Mouse (Mus musculus): Measurements from ENCODE around the gene Fam228b. TPM values are rescaled to one million over a fixed set of nuclear protein-coding genes. Genes with fewer than 3 reads are reported as not detected.
"Not testable (repeated sequence)": the region's sequence is repeated elsewhere in the genome, so short reads cannot be mapped to it uniquely, and the experiment has no call there.

The Fam228b gene
- 6.1 and 7.7 TPM in 2 replicates for polyA plus RNA-seq (2015; fragmentation: Nextera tagmentation; extraction: Ambion mirVana)

DNA sequence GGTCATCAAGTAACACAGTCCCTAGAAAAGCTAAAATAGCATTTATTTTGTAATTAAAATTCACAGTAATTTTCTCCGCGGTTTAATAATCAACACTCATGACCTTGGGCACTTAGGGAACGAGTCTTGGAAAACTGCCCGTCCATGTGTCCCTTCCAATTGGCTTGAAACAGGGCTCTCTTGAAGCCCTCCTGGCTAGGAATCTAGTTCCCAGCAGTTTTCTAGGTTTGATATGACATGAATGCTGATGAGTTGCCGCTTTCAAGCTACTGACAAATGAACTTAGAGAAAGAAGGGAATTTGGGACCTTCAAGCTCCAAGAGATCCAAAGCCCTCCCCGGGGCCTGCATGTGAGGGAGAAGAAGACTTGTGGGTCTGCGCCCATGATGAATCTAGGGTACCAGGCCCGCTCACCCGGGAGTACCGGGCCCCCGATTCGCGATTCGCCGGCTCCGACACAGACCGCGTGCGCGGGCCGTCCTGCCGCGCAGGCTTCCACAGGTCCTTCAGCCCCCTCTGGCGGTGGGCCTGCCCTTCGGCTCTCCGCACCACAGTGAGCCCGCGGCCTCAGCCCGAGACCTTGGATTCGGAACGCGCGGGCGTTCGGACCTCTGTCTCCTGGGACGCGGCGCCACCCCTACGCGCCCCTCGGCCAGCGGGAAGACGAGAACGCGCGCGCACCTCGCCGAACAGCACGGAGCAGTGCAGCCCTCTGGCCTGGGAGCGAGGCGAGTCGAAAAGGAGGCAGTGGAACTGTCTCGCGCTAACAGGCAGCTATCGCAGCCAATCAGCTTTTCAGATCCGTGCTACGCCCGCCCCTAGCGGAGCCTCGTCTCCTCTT is at the start of gene Fam228b, which contains the start of gene Pfn4:
TSS of gene Fam228b (minus strand) at position 776 of the 841 bp plus-strand sequence.
TSS of gene Pfn4 (plus strand) at position 531 of the 841 bp plus-strand sequence.
- peak; percentile 99 for ATAC-seq (ENCODE audit: low FRiP score)
- H3K27me3 ChIP-seq (replicated peaks): no peaks in the 10 kb centered on the region
- peaks cover 4% of the 10 kb centered on the region; the same call in 1 of the 2 replicates for H3K4me1 ChIP-seq
- H3K27ac ChIP-seq (replicated peaks): peak within 1 kb of the TSS; percentile 99
- WGBS: 2% methylated on average over 61 of the region's 61 CpGs
- H3K9ac ChIP-seq (replicated peaks): peak within 1 kb of the TSS; percentile 92
- peak within 1 kb of the TSS; percentile 77 for H3K4me3 ChIP-seq (replicated peaks)
- H3K4me2 ChIP-seq: peak within 1 kb of the TSS; percentile 75
- no peaks in the 10 kb centered on the region for H3K9me3 ChIP-seq (replicated peaks)
- no peaks in the 10 kb centered on the region for H3K36me3 ChIP-seq

- peak within 1 kb of the TSS; percentile 76 for H3K4me2 ChIP-seq
- H3K4me1 ChIP-seq: peaks cover 28% of the 10 kb centered on the region
- peak within 1 kb of the TSS; percentile 75 for H3K4me3 ChIP-seq (replicated peaks)
- peaks cover 16% of the 10 kb centered on the region for H3K36me3 ChIP-seq
- H3K9me3 ChIP-seq (replicated peaks): no peaks in the 10 kb centered on the region
- H3K9ac ChIP-seq (replicated peaks): peak within 1 kb of the TSS; percentile 78
- under 1% methylated on average over 48 of the region's 49 CpGs for WGBS
- H3K27ac ChIP-seq (replicated peaks): peak within 1 kb of the TSS; percentile 90
- no peaks in the 10 kb centered on the region for H3K27me3 ChIP-seq (replicated peaks)
- ATAC-seq (ENCODE audit: low FRiP score): peak; percentile 99
These were observed 48.5 kb upstream of the Fam228b start, which contains the start of gene Sf3b6 for GRCm38 (mm10) chr12:4817361-4818101. Gene Sf3b6, plus strand, starts transcription at chr12:4817544.

DNA sequence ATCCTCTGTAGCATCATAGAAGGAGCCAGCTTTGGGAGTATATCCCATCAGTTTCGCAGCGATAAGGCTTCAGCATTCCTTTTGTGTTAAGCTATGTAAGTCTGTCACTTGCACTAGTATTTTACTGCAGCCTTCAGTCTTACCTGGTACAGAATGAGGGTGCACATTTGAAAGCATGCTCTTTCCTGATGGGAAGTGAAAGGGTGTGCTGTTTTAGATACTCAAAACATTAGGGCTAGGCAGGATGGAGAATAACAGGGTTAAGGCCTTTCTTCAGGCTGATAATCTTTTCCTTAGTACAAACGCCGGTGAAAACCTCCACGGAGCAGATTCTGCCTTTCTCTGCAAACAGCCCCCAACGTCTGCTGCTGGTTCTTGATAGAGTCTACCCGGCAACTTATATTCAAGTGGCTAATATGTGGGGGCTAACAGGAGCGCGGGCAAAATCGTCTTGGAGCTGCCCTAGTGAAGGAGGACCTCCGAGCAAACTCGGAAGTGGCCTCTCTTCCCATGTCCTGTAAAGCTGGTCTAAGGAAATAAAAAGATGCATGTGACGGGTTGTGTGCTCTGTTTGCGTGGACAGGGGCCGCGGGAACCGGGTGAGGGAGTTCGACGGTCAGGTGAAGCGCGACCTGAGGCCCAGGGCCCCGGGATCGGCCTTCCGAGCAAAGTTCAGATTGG is 47.8 kb upstream of the Fam228b start:
- Histone ChIP-seq H3K4me2 (peak overlapping the region; percentile 76), H3K36me3 (peaks cover 11% of the 10 kb centered on the region), H3K9me3 (replicated peaks) (no peaks in the 10 kb centered on the region), H3K4me3 (replicated peaks) (peak overlapping the region; percentile 75), H3K27ac (replicated peaks) (peak overlapping the region; percentile 90), H3K4me1 (peaks cover 28% of the 10 kb centered on the region), H3K9ac (replicated peaks) (peak overlapping the region; percentile 78), H3K27me3 (replicated peaks) (0 out of 2 replicates have a peak, but pooled peaks cover 2% of the 10 kb centered on the region)
- peak; percentile 83; the same call in 1 of the 2 replicates for ATAC-seq (ENCODE audit: low FRiP score)
- WGBS: 8% methylated on average over 24 of the region's 24 CpGs

- no peak overlapping the region for H3K9ac ChIP-seq (replicated peaks)
- no peaks in the 10 kb centered on the region for H3K36me3 ChIP-seq
- no peak overlapping the region for H3K27ac ChIP-seq (replicated peaks)
- H3K9me3 ChIP-seq (replicated peaks): no peaks in the 10 kb centered on the region
- WGBS: 85% methylated on average over 4 of the region's 4 CpGs
- no peak overlapping the region for H3K4me2 ChIP-seq
- H3K4me1 ChIP-seq: peaks cover 15% of the 10 kb centered on the region
- no peak for ATAC-seq (ENCODE audit: low FRiP score)
- H3K27me3 ChIP-seq (replicated peaks): 0 out of 2 replicates have a peak, but pooled peaks cover 5% of the 10 kb centered on the region
- no peak overlapping the region for H3K4me3 ChIP-seq (replicated peaks)
These were observed 44.6 kb upstream of the Fam228b start for GRCm38 (mm10) chr12:4813636-4814035.

- 75% methylated on average over 3 of the region's 3 CpGs for WGBS
- Histone ChIP-seq H3K4me1 (peaks cover 6% of the 10 kb centered on the region), H3K9ac (replicated peaks) (no peak overlapping the region), H3K27me3 (replicated peaks) (0 out of 2 replicates have a peak, but pooled peaks cover 5% of the 10 kb centered on the region), H3K27ac (replicated peaks) (no peak overlapping the region), H3K4me2 (no peak overlapping the region), H3K36me3 (no peaks in the 10 kb centered on the region), H3K9me3 (replicated peaks) (no peaks in the 10 kb centered on the region), H3K4me3 (replicated peaks) (no peak overlapping the region)
- ATAC-seq (ENCODE audit: low FRiP score): no peak
These were observed 42.6 kb upstream of the Fam228b start for GRCm38 (mm10) chr12:4811705-4812104.

GRCm38 (mm10) chr12:4811036-4811435 is 42.0 kb upstream of the Fam228b start:
- Histone ChIP-seq H3K27me3 (replicated peaks) (0 out of 2 replicates have a peak, but pooled peaks cover 5% of the 10 kb centered on the region), H3K36me3 (no peaks in the 10 kb centered on the region), H3K27ac (replicated peaks) (no peak overlapping the region), H3K4me2 (no peak overlapping the region), H3K9ac (replicated peaks) (no peak overlapping the region), H3K9me3 (replicated peaks) (no peaks in the 10 kb centered on the region), H3K4me3 (replicated peaks) (no peak overlapping the region), H3K4me1 (no peaks in the 10 kb centered on the region)
- WGBS: 76% methylated on average over 4 of the region's 4 CpGs
- ATAC-seq (ENCODE audit: low FRiP score): no peak

DNA sequence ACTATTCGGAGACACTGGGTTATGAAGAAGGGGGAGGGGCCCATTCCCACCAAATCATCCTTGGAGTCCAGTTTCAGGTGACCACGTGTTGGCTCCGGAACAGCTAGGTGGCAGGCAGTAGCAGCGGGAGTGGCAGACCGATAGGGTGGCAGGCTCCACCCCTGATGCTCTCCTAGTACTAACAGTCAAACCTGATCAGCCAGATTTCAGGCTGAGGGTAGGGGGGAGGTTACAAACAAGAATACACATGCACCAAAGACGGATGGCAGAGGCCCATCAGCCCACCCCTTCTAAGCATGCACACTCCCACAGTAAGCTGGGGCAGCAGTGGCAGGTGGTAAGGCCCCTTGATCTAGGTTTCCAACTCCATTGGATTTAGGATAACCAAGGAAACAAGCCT is 28.4 kb upstream of the Fam228b start:
- H3K4me3 ChIP-seq (replicated peaks); H3K27me3 ChIP-seq (replicated peaks); ATAC-seq (ENCODE audit: low FRiP score); H3K9me3 ChIP-seq (replicated peaks); H3K4me1 ChIP-seq; H3K4me2 ChIP-seq; H3K9ac ChIP-seq (replicated peaks); H3K27ac ChIP-seq (replicated peaks); H3K36me3 ChIP-seq: not testable (repeated sequence)
- 83% methylated on average over 6 of the region's 6 CpGs for WGBS

DNA sequence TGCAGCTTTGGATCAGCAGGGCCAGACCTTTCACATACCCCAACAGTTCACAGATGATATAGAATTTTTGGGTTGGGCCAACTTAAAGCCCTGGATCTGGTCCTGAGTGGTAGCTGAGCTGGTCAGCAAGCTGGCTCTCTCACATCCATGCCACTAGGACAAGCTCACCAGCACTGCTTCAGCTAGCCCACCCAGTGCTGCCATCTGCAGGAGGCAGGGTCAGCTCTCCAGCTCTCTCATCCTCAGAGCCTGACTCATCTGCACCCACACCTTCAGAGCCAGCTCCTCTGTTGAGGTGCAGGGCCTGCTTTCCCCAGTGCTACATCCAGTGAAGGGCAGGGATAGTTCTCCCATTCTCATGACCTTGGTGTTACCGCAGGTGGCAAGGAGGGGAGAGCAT is 24.7 kb upstream of the Fam228b start:
- no peaks in the 10 kb centered on the region for H3K9me3 ChIP-seq (replicated peaks)
- H3K27me3 ChIP-seq (replicated peaks): no peaks in the 10 kb centered on the region
- ATAC-seq (ENCODE audit: low FRiP score): no peak
- no peak overlapping the region for H3K4me2 ChIP-seq
- 83% methylated on average over 1 of the region's 1 CpGs for WGBS
- H3K36me3 ChIP-seq: no peaks in the 10 kb centered on the region
- no peak overlapping the region for H3K4me3 ChIP-seq (replicated peaks)
- H3K9ac ChIP-seq (replicated peaks): no peak overlapping the region
- H3K27ac ChIP-seq (replicated peaks): no peak overlapping the region
- no peaks in the 10 kb centered on the region for H3K4me1 ChIP-seq

DNA sequence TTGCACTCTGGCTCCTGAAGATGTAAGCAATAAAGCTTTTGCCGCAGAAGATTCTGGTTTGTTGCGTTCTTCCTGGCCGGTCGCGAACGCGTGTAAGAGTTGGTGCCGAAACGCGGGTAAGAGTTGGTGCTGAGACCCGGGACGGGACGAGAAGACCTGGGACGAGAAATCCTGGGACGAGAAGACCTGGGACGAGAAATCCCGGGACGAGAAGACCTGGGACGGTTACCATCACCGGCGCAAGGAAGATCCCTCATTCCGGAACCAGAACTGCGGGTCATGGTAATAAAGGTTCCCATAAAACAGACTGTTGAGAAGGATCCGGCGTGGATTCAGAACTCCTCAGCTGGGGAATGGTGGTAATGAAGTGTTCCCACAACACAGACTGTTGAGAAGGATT is 19.1 kb upstream of the Fam228b start:
- not testable (repeated sequence) for H3K4me2 ChIP-seq; H3K36me3 ChIP-seq; ATAC-seq (ENCODE audit: low FRiP score); H3K27me3 ChIP-seq (replicated peaks); H3K9me3 ChIP-seq (replicated peaks); H3K9ac ChIP-seq (replicated peaks); H3K4me1 ChIP-seq; H3K4me3 ChIP-seq (replicated peaks); H3K27ac ChIP-seq (replicated peaks)
- 96% methylated on average over 25 of the region's 25 CpGs for WGBS

- H3K4me2 ChIP-seq: no peak overlapping the region
- no peak overlapping the region for H3K4me3 ChIP-seq (replicated peaks)
- no peaks in the 10 kb centered on the region for H3K9me3 ChIP-seq (replicated peaks)
- ATAC-seq (ENCODE audit: low FRiP score): no peak
- no peak overlapping the region for H3K27ac ChIP-seq (replicated peaks)
- no peaks in the 10 kb centered on the region for H3K36me3 ChIP-seq
- no peaks in the 10 kb centered on the region for H3K4me1 ChIP-seq
- H3K27me3 ChIP-seq (replicated peaks): no peaks in the 10 kb centered on the region
- WGBS: 84% methylated on average over 2 of the region's 2 CpGs
- no peak overlapping the region for H3K9ac ChIP-seq (replicated peaks)
These were observed 15.4 kb upstream of the Fam228b start for GRCm38 (mm10) chr12:4784466-4784865.

DNA sequence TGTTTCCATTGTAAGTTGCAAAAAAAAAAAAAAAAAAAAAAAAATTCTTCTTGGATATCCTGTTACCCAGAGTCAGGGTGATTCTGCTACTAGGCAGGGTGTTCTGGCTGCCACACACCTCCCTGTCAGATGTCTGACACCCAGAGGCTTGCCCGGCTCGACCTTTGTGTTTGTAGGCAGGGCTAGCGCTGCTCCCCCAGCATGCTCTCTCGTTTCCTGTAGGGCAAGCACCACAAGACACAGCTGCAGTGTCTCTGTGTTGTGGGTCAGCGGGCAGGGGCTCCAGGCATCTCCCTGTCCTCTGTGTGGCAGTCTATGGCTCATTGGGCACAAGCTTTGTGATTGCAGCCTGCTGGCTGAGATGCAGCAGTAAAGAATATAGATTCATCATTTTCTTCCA is 14.5 kb upstream of the Fam228b start:
- WGBS: 67% methylated on average over 5 of the region's 5 CpGs
- no peak for ATAC-seq (ENCODE audit: low FRiP score)
- no peak overlapping the region for H3K4me3 ChIP-seq (replicated peaks)

More for the DNA sequence above, 14.5 kb upstream of the Fam228b start:
- Histone ChIP-seq H3K4me2 (no peak overlapping the region), H3K9ac (replicated peaks) (no peak overlapping the region), H3K36me3 (no peaks in the 10 kb centered on the region), H3K27me3 (replicated peaks) (no peaks in the 10 kb centered on the region), H3K9me3 (replicated peaks) (no peaks in the 10 kb centered on the region), H3K27ac (replicated peaks) (no peak overlapping the region), H3K4me1 (no peaks in the 10 kb centered on the region)

All from neural tube, embryonic 15.5 days (tissue).